Mouse (Mus musculus) hindbrain, embryonic 15.5 days (tissue): ENCODE results near the gene Sgsh. TPM values are rescaled to one million over a fixed set of nuclear protein-coding genes. Genes with fewer than 3 reads are reported as not detected.
A peak's percentile ranks its signal among the peaks of the same experiment; 100 is the strongest.

Source experiments
- ATAC-seq: fragments of 200-750 bp; cut with Nextera tagmentation; 2 replicates; pipeline ENCODE4 v1.8.0; 2017; ENCODE audit warnings: low read depth, moderate number of reproducible peaks, moderate TSS enrichment; ENCODE audit not compliant: low FRiP score
- H3K27ac ChIP-seq: fragments of 300-500 bp; sonication (generic); replicated peaks from 2 replicates; pipeline ENCODE4 v1.5.1; 2015; ENCODE audit warnings: mild to moderate bottlenecking, inconsistent platforms
- H3K27me3 ChIP-seq: fragments of 300-500 bp; sonication (generic); 2 replicates; pipeline ENCODE4 v1.6.1; 2015; ENCODE audit warnings: control low read depth, inconsistent platforms
- H3K36me3 ChIP-seq: fragments of 300-500 bp; sonication (generic); 2 replicates; pipeline ENCODE4 v1.6.1; 2015; ENCODE audit warnings: control low read depth, inconsistent platforms
- H3K4me1 ChIP-seq: fragments of 300-500 bp; sonication (generic); replicated peaks from 2 replicates; pipeline ENCODE4 v1.6.1; 2015; ENCODE audit warnings: control low read depth, inconsistent platforms
- H3K4me2 ChIP-seq: fragments of 300-500 bp; sonication (generic); 2 replicates; pipeline ENCODE4 v1.6.1; 2015; ENCODE audit warnings: moderate library complexity, mild to moderate bottlenecking, inconsistent platforms
- H3K4me3 ChIP-seq: fragments of 300-500 bp; sonication (generic); 2 replicates; pipeline ENCODE4 v1.5.1; 2015; ENCODE audit warnings: mild to moderate bottlenecking, inconsistent platforms
- H3K9ac ChIP-seq: fragments of 300-500 bp; sonication (generic); 2 replicates; pipeline ENCODE4 v1.6.1; 2015; ENCODE audit warnings: inconsistent platforms
- H3K9me3 ChIP-seq: fragments of 300-500 bp; sonication (generic); 2 replicates; pipeline ENCODE4 v1.6.1; 2016; ENCODE audit warnings: control low read depth, inconsistent platforms
- WGBS: fragments of 180-500 bp; shearing (Covaris S2); methylation state at CpG from one replicate; pipeline ENCODE4 v1.1.7; 2015; 5-methylcytosine and 5-hydroxymethylcytosine counted together
- polyA plus RNA-seq: library from polyadenylated mRNA; unstranded; fragments of >200 nt; fragmentation: Nextera tagmentation; extraction: Ambion mirVana; gene quantifications from 2 replicates; pipeline ENCODE4 v1.2.1, GENCODE M21; 2015

Gene Sgsh
- 4.4 and 5.3 TPM in 2 replicates for polyA plus RNA-seq

DNA sequence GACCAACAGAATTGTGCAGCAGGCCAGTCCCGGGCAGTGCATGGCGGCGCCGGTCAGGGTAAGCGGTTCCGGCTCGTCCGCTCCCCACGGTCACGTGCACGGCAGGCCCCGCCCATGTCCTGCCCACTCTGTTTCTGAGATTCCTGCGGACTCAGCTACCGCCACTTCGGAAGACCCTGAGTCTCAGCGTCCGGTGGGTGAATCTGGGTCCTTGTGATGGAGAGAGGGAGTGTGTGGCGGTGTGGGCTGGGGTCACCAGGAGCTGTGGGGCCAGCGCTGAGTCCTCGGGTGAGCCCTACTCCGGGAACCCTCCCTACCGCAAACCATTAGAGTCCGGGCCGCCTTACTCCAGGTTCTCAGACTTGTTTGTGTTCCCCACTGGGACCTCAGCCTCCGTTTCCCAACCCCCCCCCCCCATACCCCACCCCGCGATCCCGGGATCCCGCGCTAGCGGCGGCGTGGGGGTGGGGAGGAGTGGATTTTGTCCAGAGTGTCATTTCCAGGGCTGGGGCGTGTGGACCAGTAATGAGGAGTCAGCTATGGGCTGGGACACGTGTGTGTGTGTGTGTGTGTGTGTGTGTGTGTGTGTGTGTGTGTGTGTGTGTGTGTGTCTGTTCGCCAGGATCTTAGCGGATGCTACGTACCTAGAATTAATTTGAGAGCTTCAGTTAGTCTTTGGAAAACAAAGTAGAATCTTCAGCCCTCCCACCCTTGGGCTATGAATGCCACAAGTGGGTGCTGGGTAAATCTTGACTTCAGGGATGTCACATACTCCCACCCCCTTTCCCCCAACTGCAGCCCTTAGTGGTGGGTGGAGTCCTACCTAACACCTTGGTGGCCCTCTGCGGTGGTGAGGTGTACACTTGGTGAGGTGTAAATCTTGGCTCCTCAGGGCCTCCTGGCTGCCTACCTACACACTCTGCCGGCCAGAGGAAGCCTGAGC lies at the start of gene Sgsh, which contains the start of gene Slc26a11:
TSS of gene Sgsh (minus strand) at position 94 of the 943 bp plus-strand sequence.
TSS of gene Slc26a11 (plus strand) at position 115 of the 943 bp plus-strand sequence.
- 1% methylated on average over 40 of the region's 40 CpGs for WGBS
- H3K27ac ChIP-seq = peak within 1 kb of the TSS; percentile 68
- ATAC-seq = peak; percentile 93

DNA sequence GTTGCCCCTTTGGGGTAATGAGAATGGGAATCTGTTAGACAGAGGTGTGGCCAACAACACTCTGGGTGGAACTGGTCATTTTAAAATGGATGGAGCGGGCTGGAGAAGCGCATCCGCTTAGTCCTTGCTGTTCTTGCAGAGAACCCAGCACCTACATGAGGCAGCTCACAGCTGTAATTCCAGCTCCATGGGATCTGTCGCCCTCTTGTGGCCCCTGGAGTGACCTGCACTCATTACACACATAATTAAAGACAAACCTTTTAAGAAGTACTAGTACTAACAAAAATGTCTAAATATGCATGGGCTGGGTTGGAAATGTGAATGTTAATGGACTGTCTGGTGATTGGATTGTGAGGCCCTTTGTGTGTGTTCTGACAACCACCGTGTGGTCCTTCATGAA lies 49.3 kb upstream of the Sgsh start:
- Histone ChIP-seq H3K9me3 (no peaks in the 10 kb centered on the region), H3K4me2 (no peak overlapping the region), H3K9ac (no peak overlapping the region), H3K4me1 (no peaks in the 10 kb centered on the region), H3K4me3 (no peak overlapping the region), H3K27ac (no peak overlapping the region), H3K27me3 (no peaks in the 10 kb centered on the region), H3K36me3 (no peaks in the 10 kb centered on the region)
- WGBS = 54% methylated on average over 5 of the region's 5 CpGs
- ATAC-seq = no peak

More for the DNA sequence above, at the start of gene Sgsh, which contains the start of gene Slc26a11:
- Histone ChIP-seq H3K4me2 (peak within 1 kb of the TSS; percentile 97), H3K36me3 (no peaks in the 10 kb centered on the region), H3K9me3 (no peaks in the 10 kb centered on the region), H3K27me3 (no peaks in the 10 kb centered on the region), H3K9ac (peak within 1 kb of the TSS; percentile 62), H3K4me3 (peak within 1 kb of the TSS; percentile 81), H3K4me1 (peaks cover 14% of the 10 kb centered on the region)

DNA sequence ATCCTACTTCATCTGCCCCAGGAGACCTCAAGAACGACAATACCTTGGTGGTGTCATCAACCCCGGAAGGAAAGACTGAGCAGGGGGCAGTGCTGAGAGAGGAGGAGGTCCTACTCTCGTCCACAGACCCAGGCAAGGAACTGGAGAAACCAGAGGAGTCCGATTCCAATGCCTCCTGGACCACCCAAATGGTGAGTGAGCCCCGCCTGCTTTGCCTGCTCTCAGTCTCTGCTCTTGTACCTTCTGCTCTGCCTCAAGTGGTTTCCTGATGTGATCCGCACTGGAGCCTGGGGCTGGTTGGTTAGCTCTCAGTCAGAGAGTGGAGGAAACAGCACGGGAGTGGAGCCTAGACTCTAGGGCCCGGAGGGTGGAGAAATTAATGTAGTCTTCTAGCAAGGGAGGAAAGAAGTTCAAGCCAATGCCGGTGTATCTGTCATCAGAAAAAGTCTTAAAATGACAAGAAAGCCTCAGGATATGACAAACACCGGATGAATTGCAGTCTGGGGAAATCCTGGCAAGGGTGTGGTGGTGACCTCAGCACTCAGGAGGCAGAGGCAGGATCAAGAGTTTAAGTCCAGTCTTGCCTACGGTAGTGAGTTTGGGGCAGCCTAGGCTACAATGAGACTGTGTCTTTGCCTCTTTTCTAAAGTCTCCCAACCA lies 47.3 kb upstream of the Sgsh start:
- no peak overlapping the region for H3K4me2 ChIP-seq
- no peaks in the 10 kb centered on the region for H3K36me3 ChIP-seq
- no peak for ATAC-seq
- 56% methylated on average over 11 of the region's 11 CpGs for WGBS
- no peak overlapping the region for H3K4me3 ChIP-seq
- no peak overlapping the region for H3K9ac ChIP-seq
- no peaks in the 10 kb centered on the region for H3K4me1 ChIP-seq
- no peak overlapping the region for H3K27ac ChIP-seq
- no peaks in the 10 kb centered on the region for H3K27me3 ChIP-seq
- no peaks in the 10 kb centered on the region for H3K9me3 ChIP-seq

DNA sequence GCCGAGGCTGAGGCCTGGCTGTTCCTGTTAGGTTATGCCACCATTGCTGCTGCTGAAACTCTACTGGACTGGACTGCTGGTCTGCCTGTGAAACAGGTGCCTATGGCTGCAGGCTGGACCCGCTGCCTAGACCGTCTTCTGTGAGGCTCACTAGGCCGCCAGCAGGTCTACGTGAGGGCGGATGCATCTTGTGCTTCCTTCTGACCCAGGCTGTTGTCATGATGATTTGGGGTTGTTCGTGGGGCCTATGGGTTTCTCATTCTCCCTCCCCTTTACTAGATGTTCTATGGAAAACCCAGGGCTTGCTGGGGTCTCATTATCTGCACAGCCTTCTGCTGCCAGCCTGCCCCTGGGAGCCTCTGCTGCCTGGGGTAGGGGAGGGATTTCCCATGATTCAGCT lies 41.1 kb upstream of the Sgsh start:
- ATAC-seq = no peak

DNA sequence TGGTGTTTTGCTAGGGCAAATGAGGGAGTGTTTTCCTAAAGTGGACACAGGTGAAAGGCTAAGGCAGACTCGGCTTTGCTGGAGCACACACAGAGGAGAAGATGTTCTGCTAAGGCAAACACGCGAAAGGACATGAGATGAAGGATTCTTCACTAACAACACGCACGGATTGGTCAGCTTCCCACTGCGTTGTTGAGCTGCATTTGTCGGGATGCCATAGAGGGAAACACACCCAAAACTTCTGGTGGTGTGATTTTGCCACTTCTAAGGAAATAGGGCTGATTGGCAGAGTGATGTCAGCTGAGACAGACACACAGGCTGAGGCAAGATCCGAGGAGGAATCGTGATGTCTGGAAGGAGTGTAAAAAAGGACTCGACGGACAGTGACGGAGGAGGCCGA lies 40.6 kb upstream of the Sgsh start:
- Histone ChIP-seq H3K36me3 (no peaks in the 10 kb centered on the region), H3K27me3 (peaks cover 52% of the 10 kb centered on the region)
- WGBS = 15% methylated on average over 13 of the region's 13 CpGs

More for the DNA sequence above, 41.1 kb upstream of the Sgsh start:
- no peak overlapping the region for H3K27ac ChIP-seq
- H3K9me3 ChIP-seq = no peaks in the 10 kb centered on the region
- no peak overlapping the region for H3K4me2 ChIP-seq
- H3K36me3 ChIP-seq = no peaks in the 10 kb centered on the region
- no peak overlapping the region for H3K4me3 ChIP-seq
- H3K27me3 ChIP-seq = peaks cover 46% of the 10 kb centered on the region
- peaks cover 8% of the 10 kb centered on the region for H3K4me1 ChIP-seq
- H3K9ac ChIP-seq = no peak overlapping the region
- WGBS = 44% methylated on average over 7 of the region's 7 CpGs

DNA sequence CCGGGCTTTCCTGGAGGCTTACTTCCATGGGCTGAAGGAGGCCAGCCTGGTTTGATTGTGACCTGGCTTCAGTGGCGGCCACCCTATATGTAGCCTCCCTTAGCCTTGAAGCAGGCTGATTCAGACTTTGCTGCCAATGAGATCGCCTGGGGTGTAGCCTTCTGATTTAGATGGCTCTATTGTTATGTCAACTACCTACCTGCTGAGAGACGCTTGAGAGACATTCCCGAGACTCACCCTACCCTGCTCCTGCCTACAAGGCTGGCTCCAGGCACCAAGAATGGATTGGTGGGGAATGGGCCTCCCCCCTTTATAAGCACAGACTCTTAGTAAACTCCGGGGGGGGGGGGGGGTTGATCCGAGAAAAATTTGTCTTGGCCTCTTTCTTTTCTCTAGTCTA lies 40.1 kb upstream of the Sgsh start:
- no peak for ATAC-seq
- Histone ChIP-seq H3K9me3 (no peaks in the 10 kb centered on the region), H3K27ac (no peak overlapping the region), H3K4me2 (no peak overlapping the region), H3K4me3 (no peak overlapping the region), H3K9ac (no peak overlapping the region), H3K27me3 (peaks cover 57% of the 10 kb centered on the region), H3K4me1 (peaks cover 14% of the 10 kb centered on the region), H3K36me3 (no peaks in the 10 kb centered on the region)
- 6% methylated on average over 7 of the region's 7 CpGs for WGBS

More for the DNA sequence above, 40.6 kb upstream of the Sgsh start:
- Histone ChIP-seq H3K27ac (no peak overlapping the region), H3K4me1 (peaks cover 9% of the 10 kb centered on the region), H3K9me3 (no peaks in the 10 kb centered on the region), H3K4me3 (no peak overlapping the region), H3K4me2 (no peak overlapping the region), H3K9ac (no peak overlapping the region)
- no peak for ATAC-seq

DNA sequence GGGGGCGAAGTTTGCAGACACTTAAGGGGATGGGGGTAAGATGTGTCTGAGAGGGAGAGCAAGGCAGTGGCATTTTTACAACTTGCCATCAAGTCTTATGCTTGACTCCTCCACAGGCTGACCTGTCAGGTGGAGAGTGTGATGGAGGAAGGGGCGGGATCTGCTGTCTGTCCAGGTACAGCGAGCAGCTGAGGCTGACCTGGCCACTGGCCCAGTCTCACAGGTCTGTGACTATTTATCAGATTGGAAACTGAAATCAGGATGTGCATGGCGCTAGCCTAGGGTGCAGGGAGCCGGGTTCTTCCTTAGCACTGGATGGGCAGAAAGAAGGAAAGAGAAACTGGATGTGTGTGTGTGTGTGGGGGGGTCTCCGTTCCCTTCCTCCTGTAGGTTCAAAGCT lies 38.9 kb upstream of the Sgsh start:
- 54% methylated on average over 6 of the region's 6 CpGs for WGBS
- no peak overlapping the region for H3K27ac ChIP-seq
- H3K27me3 ChIP-seq = peaks cover 69% of the 10 kb centered on the region

DNA sequence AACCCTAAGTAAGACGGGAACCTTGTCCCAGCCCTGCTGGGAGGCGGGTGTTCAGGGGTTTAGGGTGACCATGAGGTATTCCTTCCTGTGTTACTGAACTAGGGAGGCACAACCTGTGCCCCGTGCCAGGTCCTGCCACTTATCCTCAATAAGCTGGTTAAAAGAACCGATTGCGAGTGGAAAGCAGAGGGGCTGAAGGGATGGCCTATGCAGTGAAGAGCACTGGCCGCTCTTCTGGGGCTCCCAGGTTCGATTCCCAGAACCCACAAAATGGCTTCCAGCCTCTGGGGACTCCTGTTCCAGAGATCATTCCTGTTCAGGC lies 38.1 kb upstream of the Sgsh start:
- Histone ChIP-seq H3K4me3 (peak overlapping the region; percentile 36), H3K27me3 (peaks cover 76% of the 10 kb centered on the region), H3K4me2 (peak overlapping the region; percentile 54), H3K27ac (no peak overlapping the region), H3K9me3 (no peaks in the 10 kb centered on the region), H3K4me1 (peaks cover 24% of the 10 kb centered on the region), H3K9ac (0 out of 2 replicates have a peak overlapping the region, but pooled peaks have one; percentile 5), H3K36me3 (no peaks in the 10 kb centered on the region)
- ATAC-seq = no peak
- 23% methylated on average over 7 of the region's 7 CpGs for WGBS

More for the DNA sequence above, 38.9 kb upstream of the Sgsh start:
- H3K9me3 ChIP-seq = no peaks in the 10 kb centered on the region
- H3K4me2 ChIP-seq = no peak overlapping the region
- H3K4me1 ChIP-seq = peaks cover 24% of the 10 kb centered on the region
- no peak overlapping the region for H3K9ac ChIP-seq
- no peak for ATAC-seq
- no peak overlapping the region for H3K4me3 ChIP-seq
- H3K36me3 ChIP-seq = no peaks in the 10 kb centered on the region

DNA sequence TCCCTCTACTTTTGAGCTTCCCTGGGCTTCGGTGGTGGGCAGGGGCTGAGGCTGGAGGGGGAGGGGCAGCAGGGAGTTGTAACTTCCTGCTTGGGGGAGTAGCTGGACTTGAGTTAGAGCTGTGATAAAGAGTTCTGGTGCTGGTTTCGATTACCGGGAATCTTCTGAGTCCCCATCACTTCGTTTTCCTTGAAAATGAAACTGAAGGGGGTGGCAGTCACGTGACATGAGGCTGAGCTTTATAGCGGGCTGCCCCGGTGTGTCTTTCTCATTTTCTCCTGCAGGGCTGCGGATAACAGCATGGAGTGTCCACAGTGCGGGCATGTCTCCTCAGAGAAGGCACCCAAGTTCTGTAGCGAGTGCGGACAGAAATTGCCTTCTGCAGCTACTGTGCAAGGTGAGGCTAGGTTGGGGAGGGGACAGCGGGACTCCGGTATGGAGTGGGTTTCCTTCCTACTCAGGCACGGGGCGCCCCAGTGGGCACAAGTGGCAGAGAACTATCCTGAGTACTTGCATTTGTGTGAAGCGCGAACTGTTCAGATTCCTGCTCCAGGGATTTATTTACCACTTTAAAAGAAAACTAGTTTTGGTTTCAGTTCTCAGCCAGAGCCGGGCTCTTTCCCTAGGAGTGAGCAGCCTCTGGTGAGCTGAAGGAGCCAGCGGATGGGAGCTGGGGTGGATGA lies 37.6 kb upstream of the Sgsh start, which contains the start of gene Rnf213:
TSS of gene Rnf213 (plus strand) at position 301 of the 683 bp plus-strand sequence.
- H3K27ac ChIP-seq = no peak within 1 kb of the TSS
- 0 out of 2 replicates have a peak, but pooled peaks have one; percentile 29 for ATAC-seq
- 0 out of 2 replicates have a peak within 1 kb of the TSS, but pooled peaks have one; percentile 18 for H3K9ac ChIP-seq
- peak within 1 kb of the TSS; percentile 36 for H3K4me3 ChIP-seq
- peak within 1 kb of the TSS; percentile 54 for H3K4me2 ChIP-seq
- 1% methylated on average over 19 of the region's 19 CpGs for WGBS
- no peaks in the 10 kb centered on the region for H3K36me3 ChIP-seq
- H3K27me3 ChIP-seq = peaks cover 80% of the 10 kb centered on the region
- H3K4me1 ChIP-seq = peaks cover 24% of the 10 kb centered on the region
- no peaks in the 10 kb centered on the region for H3K9me3 ChIP-seq

DNA sequence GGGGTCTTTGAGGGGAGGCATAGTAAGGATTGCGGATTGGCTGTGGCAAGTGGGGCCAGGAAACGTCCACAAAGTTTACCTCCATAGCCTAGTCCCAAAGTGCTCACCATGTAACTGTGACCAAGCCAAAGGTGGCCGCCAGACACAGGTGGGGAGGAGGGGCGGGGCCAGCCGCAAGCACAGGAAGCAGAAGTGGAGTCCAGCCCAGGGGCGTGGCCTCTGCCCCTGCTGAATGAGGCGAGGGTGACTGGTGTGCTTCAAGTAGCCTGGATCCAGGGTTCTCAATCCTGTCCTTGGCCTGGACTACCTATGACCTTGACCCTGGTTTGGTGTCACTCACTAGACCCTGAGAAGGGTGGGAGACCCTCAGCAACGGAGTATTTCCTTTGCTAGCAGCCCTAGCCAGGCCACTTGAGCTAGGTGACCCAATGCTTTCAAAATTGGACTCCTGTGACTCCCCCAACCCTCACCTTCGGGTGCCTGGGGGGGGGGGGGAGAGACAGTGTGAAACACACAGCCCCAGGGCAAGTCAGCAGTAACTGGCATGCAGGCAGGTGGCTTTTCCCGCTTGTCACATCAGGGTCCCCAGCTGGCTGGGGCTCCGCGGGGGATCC lies 36.8 kb upstream of the Sgsh start:
- H3K9ac ChIP-seq = no peak overlapping the region
- peaks cover 24% of the 10 kb centered on the region for H3K4me1 ChIP-seq
- ATAC-seq = no peak
- WGBS = 10% methylated on average over 12 of the region's 12 CpGs
- H3K36me3 ChIP-seq = no peaks in the 10 kb centered on the region
- no peak overlapping the region for H3K27ac ChIP-seq
- H3K4me2 ChIP-seq = peak overlapping the region; percentile 54; the same call in 1 of the 2 replicates
- H3K9me3 ChIP-seq = no peaks in the 10 kb centered on the region
- no peak overlapping the region for H3K4me3 ChIP-seq
- H3K27me3 ChIP-seq = peaks cover 82% of the 10 kb centered on the region

DNA sequence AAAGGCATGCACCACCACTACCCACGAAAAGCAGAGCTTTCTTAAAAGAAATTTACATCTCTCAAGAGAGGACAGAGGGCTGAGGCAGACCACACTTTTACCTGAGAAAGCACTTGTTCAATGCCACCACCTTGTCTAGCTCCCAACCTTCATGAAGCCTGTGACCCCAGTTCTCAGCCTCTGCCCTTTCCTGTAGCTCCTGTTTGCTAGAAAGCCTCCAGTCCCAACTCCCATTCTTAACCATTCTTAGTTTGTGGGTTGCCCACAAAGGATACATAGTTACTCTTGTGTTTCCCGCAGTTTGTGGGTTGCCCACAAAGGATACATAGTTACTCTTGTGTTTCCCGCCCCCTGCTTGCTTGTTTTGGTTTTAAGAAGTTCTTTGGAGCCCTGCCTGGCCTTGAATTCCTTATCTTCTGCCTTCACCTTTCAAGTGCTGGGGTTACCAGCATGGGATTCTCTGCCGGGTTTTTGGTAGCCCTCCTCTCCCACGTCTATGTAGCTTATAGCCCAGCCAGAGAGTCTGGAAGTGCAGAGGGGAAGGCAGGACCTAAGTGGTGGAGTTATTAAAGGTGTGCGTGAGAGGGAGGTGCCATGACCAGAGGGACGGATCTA lies 36.2 kb upstream of the Sgsh start:
- Histone ChIP-seq H3K9ac (no peak overlapping the region), H3K4me1 (peaks cover 24% of the 10 kb centered on the region), H3K27me3 (peaks cover 81% of the 10 kb centered on the region), H3K4me3 (no peak overlapping the region), H3K36me3 (no peaks in the 10 kb centered on the region), H3K9me3 (no peaks in the 10 kb centered on the region), H3K27ac (no peak overlapping the region), H3K4me2 (no peak overlapping the region)
- 35% methylated on average over 7 of the region's 7 CpGs for WGBS
- no peak for ATAC-seq
